Mouse (Mus musculus): ENCODE data around the gene Il3.
"Not testable (repeated sequence)": the region's sequence is repeated elsewhere in the genome, so short reads cannot be mapped to it uniquely, and the experiment has no call there.

Il3 gene

DNA sequence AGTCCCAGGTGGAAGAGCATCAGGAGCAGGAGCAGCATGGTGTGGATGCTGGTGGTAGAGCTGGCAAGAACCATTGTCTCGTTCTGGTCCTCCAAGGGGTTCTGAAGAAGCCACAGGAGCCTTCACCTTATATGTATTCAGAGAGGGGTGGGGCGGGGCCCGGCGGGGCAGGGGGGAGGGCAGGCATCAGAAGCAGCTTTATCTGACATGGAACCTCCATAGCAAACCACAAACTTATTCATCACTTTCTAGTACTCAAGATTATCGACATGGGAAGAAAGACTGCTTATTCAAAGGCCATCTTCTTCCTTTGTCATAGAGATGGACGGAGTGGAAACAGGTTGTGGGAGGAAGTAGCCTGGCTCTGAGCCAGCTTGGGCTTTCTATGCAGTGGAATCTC is at the start of gene Il3:
Gene Il3, minus strand, starts transcription at position 101 of the 400 bp plus-strand sequence.
- ATAC-seq (ENCODE audit: insufficient number of reproducible peaks, low FRiP score, low TSS enrichment) = no peak

DNA sequence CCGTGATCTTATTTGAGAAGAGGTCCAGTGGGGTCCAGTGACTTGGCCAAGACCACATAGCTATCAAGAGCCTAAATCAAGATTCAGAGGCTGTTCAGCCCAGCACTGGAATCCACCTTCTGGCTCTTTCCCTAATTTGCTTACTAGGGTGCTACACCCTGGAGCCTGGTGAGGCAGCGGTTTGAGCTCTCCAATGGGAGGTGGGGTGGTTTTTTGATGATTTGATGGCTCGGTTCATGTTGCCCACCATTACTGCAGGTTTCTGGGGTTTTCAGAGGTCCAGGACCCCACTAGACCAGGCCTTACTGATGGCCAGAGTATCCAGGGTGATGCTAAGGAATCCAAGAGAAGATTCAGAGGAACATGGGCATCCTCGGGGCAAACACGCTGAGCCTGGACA is 48.3 kb upstream of the Il3 start:
- no peak for ATAC-seq (ENCODE audit: insufficient number of reproducible peaks, low FRiP score, low TSS enrichment)

DNA sequence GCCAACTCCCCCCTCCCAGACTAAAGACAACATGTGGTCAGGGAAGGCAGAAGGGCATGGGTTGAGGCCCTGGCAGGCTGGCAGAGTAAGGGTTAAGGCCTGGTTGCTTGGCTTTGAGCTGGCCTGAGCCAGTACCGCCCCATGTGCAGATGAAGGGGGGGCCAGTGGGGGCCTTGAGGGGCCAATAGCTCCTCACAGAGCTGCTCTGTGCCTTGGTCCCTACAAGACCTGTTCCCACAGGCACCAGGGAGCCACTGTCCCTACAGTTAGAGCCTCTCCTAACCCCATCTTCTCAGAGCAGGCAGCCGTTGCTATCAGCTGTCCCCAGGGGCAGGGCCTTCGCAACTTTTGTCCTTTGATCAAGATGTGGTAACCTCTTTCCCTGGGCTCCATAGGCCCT is 47.7 kb upstream of the Il3 start:
- no peak for ATAC-seq (ENCODE audit: insufficient number of reproducible peaks, low FRiP score, low TSS enrichment)

DNA sequence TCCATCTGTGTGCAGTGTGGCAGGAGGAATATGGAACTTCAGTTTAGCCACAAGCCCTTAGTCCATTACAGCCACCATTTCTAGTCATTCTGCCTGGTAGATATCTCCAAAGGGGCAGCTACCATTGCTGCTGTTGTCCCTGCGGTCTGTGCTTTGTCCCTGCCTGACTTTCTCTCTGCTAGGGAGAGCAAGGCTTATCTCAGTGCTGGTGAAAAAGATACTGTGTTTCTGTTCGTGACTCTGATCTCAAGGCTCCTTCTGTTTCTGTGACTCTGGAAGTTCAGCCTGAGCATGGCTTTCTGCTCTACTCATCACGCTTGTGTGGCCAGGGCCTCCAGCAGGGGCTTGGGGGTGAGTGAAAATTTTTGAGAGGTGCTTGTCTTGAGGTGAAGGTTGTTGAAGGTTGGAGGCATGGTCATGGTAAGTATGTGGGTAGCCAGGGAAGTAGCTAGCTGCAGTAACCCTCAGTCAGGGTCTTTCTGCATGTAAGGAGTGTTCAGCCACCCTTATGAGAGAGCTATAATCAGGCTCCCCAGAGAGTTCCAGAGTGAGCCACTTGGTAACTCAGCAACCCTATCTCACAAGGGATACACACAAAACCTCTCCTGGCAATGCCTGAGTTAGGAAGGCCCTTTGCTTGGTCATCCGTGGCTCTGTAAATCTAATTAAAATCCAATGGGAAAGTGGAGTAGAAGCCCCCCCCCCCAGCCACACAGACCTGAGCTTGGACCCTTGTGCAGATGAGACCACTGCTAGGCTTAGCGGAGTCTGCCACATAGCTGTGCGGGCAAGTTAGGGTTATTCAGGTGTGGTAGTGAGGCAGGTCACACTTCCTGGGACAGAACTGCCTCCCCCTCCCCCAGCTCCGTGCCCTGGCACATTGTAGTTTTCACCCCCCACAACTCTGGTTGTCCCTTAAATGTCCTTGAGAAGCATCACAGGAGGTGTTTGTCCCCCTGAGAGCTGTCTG is 46.6 kb upstream of the Il3 start:
- no peak for ATAC-seq (ENCODE audit: insufficient number of reproducible peaks, low FRiP score, low TSS enrichment)

DNA sequence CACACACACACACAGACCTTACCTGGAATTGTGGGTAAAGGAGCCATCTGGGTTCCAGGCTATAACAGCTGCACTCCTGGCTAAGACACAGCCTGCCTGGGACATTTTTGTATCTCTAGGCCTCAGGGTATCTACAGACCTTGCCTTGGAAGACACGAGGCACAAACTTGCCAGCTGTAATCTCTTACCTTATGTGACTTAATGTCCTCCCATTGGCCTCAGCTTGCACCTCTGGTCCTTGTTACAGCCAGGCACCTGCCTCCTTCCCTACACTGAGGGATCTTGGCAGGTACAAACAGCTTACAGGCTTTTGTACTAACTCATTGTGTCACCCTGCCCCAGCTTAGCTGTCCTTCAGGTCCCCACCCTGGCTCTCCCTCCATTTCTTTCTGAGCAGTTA is 45.5 kb upstream of the Il3 start:
- ATAC-seq (ENCODE audit: insufficient number of reproducible peaks, low FRiP score, low TSS enrichment) = no peak

- no peak for ATAC-seq (ENCODE audit: insufficient number of reproducible peaks, low FRiP score, low TSS enrichment)
Observed at GRCm38 (mm10) chr11:54312021-54312420, 44.9 kb upstream of the Il3 start.

GRCm38 (mm10) chr11:54310588-54310987 is 43.5 kb upstream of the Il3 start:
- ATAC-seq (ENCODE audit: insufficient number of reproducible peaks, low FRiP score, low TSS enrichment) = no peak

DNA sequence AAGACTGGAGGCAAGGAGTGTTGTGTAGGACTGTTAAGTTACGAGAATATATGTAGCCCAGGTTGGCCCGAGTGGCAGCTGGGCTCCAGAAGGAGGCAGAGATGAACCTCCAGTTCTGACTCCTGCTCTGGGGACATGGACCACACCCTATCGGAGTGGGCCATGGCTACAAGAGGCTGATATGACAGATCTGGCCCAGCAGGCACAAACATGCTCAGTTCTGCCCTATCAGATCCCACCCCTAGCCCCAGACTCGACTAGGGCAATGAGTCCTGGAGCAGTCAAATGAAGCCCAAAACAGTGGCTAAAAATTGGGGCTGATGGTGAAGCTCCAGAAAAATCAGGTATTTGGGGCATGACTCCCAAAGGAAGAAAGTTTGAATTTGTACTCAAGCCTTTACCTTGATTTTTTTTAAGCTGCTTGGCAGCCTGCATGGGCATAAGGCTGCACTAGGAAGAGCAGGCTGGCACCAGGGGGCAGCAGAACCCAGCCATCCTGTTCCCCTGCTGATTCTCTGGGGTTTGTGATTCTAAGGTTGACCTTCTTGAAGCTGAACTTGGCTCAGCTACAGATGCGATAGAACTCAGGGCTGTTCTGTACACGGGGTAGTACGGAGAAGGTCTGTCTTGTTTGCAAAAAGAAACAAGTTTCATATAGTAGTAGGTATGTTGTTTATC is 40.2 kb upstream of the Il3 start:
- no peak for ATAC-seq (ENCODE audit: insufficient number of reproducible peaks, low FRiP score, low TSS enrichment)

DNA sequence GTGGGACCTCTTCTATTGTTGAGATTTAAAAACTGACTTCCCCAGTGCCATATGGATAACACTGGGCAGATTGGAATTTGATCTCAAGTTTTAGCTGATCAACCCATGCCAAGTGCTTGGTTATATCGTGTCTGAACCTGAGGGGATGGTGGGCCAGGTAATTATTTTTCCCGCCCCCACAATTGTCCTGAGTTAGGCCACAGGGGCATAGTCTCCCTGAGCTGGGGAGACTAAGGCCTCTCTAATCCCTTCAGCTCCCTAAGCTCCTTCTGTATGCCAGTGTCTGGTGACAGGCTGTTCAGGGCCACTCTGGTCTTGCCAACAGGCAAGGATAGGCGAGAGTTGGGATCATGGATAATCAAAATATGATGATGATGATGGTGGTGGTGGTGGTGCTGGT is 38.3 kb upstream of the Il3 start:
- no peak for ATAC-seq (ENCODE audit: insufficient number of reproducible peaks, low FRiP score, low TSS enrichment)

DNA sequence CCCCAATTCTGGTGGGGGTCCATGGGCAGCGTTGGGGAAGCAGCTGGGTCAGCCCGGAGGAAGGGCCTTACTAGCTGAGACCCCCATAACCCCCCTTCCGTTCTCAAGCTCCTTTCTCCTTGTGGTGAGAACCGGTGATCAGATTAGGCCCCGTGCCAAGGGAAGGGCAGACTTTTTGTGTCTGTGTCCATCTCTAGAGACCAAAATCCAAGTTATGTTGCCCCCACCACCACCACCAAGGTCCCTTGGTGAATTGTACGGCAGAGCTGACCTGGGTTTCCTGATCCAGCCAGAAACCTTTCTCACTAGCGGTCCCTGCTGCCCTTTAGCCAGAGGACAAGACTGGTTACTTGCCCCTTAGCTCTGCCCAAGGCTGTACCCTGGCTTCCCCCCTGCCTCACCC is 37.4 kb upstream of the Il3 start:
- no peak; the same call in 1 of the 2 replicates for ATAC-seq (ENCODE audit: insufficient number of reproducible peaks, low FRiP score, low TSS enrichment)

- ATAC-seq (ENCODE audit: insufficient number of reproducible peaks, low FRiP score, low TSS enrichment) = peak; percentile 28; the same call in 1 of the 2 replicates
Observed at GRCm38 (mm10) chr11:54303728-54304470, 36.8 kb upstream of the Il3 start, which contains the start of gene Acsl6. TSS of gene Acsl6 (plus strand) at chr11:54303798.

DNA sequence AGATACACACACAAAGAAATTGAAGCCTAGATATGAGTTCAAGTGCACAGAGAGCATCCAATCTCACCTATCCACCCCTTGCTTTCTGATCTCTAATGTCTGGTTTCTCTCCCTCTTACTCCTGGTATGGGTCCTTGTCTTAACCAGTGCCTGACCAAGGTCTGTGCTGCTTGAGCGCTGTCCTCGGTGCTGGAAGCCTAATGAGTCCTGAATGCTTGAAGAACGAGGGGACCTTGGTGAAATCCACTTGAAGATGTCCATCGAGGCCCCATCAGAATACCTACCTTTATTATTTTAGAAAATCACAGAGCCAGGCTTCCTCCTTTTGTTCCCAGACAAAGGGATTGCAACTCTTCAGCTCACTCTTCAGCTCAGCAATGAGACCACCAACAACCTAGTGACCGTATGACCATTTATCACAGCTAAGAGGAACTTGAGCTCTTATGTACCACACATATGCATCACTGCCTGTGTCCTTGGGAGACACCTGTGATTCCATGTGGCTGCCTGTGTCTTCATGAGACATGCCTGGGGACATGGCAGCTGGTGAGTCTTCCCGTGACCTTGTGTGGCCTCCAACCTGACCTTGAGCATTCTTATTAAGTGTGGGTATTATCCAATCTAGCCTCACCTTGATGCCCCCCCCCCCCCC is 36.1 kb upstream of the Il3 start:
- no peak for ATAC-seq (ENCODE audit: insufficient number of reproducible peaks, low FRiP score, low TSS enrichment)

DNA sequence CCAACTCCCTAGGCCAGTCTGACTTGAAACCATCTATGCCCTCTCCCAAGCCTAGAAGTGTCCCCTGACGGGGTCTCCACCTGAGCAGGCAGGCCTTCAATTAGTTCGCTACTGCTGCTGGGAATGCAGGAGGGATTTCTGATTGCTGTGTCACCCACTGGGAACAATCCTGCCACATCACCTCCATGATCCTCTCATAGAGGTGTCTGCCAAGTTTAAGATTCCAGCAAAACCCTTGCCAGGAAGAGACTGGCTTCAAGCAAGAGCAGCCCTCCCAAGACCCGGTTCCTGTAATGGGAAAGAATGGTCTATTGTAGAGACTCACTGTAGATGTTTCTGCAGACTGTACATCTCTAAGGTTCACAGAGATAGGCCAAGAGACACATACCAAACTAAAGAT is 35.5 kb upstream of the Il3 start:
- no peak for ATAC-seq (ENCODE audit: insufficient number of reproducible peaks, low FRiP score, low TSS enrichment)

GRCm38 (mm10) chr11:54301994-54302393 is 34.9 kb upstream of the Il3 start:
- peak; percentile 54 for ATAC-seq (ENCODE audit: insufficient number of reproducible peaks, low FRiP score, low TSS enrichment)

DNA sequence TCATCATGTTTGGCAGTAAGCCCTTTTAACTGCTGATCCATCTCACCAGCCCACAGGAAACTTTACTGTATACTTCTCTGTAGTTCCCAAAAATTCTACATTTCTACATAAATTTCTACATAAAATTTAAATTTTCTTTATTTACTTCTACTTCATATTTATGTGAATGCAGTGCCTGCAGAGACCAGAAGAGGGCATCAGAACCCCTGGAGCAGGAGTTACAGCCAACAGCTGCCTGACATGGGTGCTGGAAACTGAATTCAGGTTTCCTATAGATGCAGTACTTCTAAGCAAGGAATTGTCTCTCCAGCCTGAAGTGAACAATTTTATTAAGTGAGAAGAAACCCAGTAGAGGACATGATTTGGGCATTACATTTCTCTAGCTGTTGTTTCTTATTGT is 31.7 kb upstream of the Il3 start:
- no peak for ATAC-seq (ENCODE audit: insufficient number of reproducible peaks, low FRiP score, low TSS enrichment)

GRCm38 (mm10) chr11:54297471-54297870 is 30.4 kb upstream of the Il3 start:
- not testable (repeated sequence) for ATAC-seq (ENCODE audit: insufficient number of reproducible peaks, low FRiP score, low TSS enrichment)

GRCm38 (mm10) chr11:54296734-54297133 is 29.7 kb upstream of the Il3 start:
- ATAC-seq (ENCODE audit: insufficient number of reproducible peaks, low FRiP score, low TSS enrichment) = no peak

DNA sequence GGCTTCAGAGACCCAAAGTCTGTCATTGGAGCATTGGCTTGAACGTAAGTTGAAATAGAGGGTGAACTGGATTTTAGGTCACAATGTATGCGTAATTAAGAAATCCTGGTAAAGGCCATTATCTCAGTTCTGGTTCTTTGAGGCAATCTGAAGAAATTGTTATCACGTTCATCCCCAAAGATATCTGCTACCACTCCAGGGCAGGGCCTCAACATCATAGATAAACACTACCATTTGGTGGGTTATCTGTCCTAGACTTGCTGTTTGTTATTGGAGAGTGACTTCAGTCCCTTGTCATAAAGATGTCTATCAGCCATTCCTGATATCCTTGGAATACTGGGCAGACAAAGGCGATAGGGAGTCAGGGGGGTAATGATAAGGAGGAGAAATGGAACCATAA is 28.9 kb upstream of the Il3 start:
- no peak for ATAC-seq (ENCODE audit: insufficient number of reproducible peaks, low FRiP score, low TSS enrichment)

DNA sequence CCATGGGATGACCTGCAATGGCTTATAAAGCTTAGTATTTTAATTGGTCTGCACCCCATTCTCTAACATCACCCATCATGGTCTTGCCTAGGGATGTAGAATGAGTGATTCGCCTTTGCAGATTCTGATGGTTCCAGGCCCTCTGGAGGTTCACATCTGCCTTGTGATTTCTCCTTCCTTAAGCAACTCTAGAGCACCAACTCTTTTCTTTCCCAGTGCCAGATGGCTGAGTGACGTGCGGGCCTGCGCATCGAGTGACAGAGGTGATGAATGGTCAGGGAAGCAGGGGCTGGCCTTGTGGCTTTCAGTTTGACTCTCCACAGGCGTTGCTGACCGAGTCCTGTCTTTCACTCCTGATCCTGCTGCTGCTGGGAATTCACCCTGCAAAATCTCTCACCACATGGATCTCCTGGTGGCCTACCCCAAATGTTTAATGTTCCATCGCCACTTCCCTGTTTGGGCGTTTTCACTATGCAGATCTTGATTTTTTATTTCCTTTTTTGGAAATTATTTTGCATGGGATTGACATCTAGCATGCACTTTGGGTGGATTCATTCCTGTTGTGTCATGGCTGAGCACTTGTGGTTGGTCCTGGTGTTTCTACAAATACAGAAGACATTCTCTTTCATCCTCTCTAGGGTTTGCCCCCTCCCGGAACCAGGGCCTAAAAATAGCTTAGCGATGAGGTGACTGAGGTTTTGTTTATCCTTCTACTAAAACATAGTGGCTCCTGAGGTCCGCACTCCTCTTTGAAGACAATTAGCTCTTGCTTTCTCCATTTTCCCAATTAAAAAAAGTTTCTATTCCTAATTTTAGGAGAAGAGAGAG is 27.1 kb upstream of the Il3 start:
- no peak for ATAC-seq (ENCODE audit: insufficient number of reproducible peaks, low FRiP score, low TSS enrichment)

Data from cerebellum, adult (tissue).